Mouse (Mus musculus): ENCODE results near the gene Wdr47. TPM values are rescaled to one million over a fixed set of nuclear protein-coding genes. Genes with fewer than 3 reads are reported as not detected.

The Wdr47 gene
- polyA plus RNA-seq (2015; fragmentation: Nextera tagmentation; extraction: Ambion mirVana) = 0.64 and 0.80 TPM in 2 replicates

DNA sequence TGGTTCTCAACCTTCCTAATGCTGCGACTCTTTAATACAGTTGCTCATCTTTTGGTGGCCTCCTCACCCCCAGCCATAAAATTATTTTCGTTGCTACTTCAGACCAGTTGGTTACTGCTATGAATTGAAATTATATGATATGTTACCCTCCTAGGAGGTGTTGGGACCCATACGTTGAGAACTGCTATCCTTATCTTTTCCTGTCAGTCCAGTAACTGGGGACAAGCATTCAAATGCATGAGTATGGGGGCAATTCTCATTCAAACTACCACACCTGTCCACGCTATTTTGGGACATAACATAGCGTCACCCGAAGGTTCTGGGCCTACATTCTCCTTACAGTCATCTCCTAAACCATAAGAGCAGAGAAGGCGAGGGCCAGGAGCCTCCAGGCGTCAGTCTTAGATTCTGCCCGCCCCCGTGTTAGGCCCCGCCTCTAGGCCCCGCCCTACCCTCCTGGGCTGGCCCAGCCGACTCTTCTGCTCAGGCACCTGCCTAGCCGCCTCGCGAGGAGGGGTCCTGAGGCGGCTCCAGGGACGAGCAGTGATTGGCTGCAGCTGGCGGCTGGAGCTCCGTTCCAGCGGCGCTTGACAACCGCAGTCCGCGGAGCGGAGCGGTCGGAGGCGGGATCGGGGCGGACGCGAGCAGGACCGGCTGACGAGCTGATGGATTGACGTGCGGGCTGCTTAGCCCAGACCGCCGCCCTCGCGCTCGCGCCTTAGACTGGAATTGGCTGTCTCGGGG lies at the start of gene Wdr47:
Wdr47 (plus strand) TSS at position 494 of the 744 bp plus-strand sequence.
- peak within 1 kb of the TSS; percentile 66 for H3K9ac ChIP-seq (replicated peaks)
- 4% methylated on average over 40 of the region's 44 CpGs for WGBS (ENCODE audit: insufficient replicate concordance)
- TF ChIP-seq EP300 (IDR thresholded peaks at IDR 0.05; ENCODE audit: low read depth) (no peak), CTCF (IDR thresholded peaks at IDR 0.05; ENCODE audit: low read depth) (no peak)
- H3K27ac ChIP-seq (ENCODE audit: low read depth) = peak within 1 kb of the TSS; percentile 31
- H3K4me1 ChIP-seq (ENCODE audit: insufficient read depth) = peaks cover 8% of the 10 kb centered on the region
- peak; percentile 98 for DNase-seq
- H3K27me3 ChIP-seq (ENCODE audit: insufficient read depth, low read length) = no peaks in the 10 kb centered on the region
- peak; percentile 100 for ATAC-seq
- no peaks in the 10 kb centered on the region for H3K36me3 ChIP-seq (replicated peaks; ENCODE audit: insufficient read depth, low read length)
- H3K4me3 ChIP-seq (ENCODE audit: low read depth, low read length) = peak within 1 kb of the TSS; percentile 75
- no peaks in the 10 kb centered on the region for H3K9me3 ChIP-seq (ENCODE audit: low read length)
- H3K4me2 ChIP-seq (ENCODE audit: low read depth, low read length) = peak within 1 kb of the TSS; percentile 95

DNA sequence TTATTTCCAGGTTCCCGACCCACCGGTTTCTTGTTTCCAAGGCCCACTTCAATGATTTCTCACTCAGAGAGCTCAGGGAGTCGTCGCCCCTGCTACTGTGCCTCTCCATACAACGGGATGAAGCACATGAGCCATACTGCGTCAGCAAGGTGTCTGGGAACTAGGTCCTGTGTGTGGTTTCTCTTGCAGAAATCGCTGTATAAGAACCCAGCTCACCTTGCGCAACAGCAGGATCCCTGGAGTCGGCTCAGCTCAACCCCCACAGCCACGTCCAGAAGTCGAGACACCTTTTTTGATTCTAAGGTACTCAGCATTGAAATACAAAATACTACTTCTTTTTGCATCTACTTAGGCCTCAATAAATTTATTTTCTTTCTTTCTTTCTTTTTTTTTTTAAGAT lies 48.8 kb upstream of the Wdr47 start:
- WGBS (ENCODE audit: insufficient replicate concordance) = 69% methylated on average over 11 of the region's 11 CpGs
- Histone ChIP-seq H3K9ac (replicated peaks) (no peak overlapping the region), H3K9me3 (ENCODE audit: low read length) (no peaks in the 10 kb centered on the region), H3K36me3 (replicated peaks; ENCODE audit: insufficient read depth, low read length) (no peaks in the 10 kb centered on the region), H3K4me3 (ENCODE audit: low read depth, low read length) (no peak overlapping the region), H3K27ac (ENCODE audit: low read depth) (no peak overlapping the region), H3K27me3 (ENCODE audit: insufficient read depth, low read length) (0 out of 2 replicates have a peak, but pooled peaks cover 3% of the 10 kb centered on the region), H3K4me2 (ENCODE audit: low read depth, low read length) (no peak overlapping the region), H3K4me1 (ENCODE audit: insufficient read depth) (peaks cover 2% of the 10 kb centered on the region; the same call in 1 of the 2 replicates)
- DNase-seq (no peak), ATAC-seq (no peak)
- TF ChIP-seq EP300 (IDR thresholded peaks at IDR 0.05; ENCODE audit: low read depth) (no peak), CTCF (IDR thresholded peaks at IDR 0.05; ENCODE audit: low read depth) (no peak)

DNA sequence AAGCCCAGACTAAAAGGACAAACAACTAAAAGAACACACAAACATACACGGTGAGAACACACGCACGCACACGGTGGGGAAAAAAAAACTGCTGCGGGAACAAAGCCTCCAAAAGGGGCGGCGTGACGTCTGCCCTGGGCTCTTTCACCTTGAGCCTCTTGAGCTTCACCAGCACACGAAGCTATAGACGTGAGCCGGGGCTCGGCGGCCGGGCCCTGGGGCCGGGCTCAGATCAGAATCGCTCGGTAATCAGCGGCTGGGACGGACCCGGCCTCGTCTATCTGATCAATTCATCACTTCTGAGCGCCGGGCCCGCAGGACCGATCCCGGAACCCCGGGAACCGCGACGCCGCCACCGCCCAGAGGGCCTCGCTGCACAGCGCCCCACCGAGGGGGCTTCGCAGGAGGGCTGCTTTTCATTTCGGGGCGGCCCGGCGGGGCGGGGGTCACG lies 36.9 kb upstream of the Wdr47 start:
- DNase-seq (no peak), ATAC-seq (peak; percentile 76)
- Histone ChIP-seq H3K4me1 (ENCODE audit: insufficient read depth) (peaks cover 13% of the 10 kb centered on the region), H3K4me3 (ENCODE audit: low read depth, low read length) (peak overlapping the region; percentile 80), H3K27ac (ENCODE audit: low read depth) (peak overlapping the region; percentile 90), H3K27me3 (ENCODE audit: insufficient read depth, low read length) (no peaks in the 10 kb centered on the region), H3K36me3 (replicated peaks; ENCODE audit: insufficient read depth, low read length) (peaks cover 23% of the 10 kb centered on the region), H3K9ac (replicated peaks) (peak overlapping the region; percentile 90), H3K9me3 (ENCODE audit: low read length) (no peaks in the 10 kb centered on the region), H3K4me2 (ENCODE audit: low read depth, low read length) (peak overlapping the region; percentile 91)
- WGBS (ENCODE audit: insufficient replicate concordance) = under 1% methylated on average over 42 of the region's 42 CpGs
- TF ChIP-seq CTCF (IDR thresholded peaks at IDR 0.05; ENCODE audit: low read depth) (no peak), EP300 (IDR thresholded peaks at IDR 0.05; ENCODE audit: low read depth) (no peak)

DNA sequence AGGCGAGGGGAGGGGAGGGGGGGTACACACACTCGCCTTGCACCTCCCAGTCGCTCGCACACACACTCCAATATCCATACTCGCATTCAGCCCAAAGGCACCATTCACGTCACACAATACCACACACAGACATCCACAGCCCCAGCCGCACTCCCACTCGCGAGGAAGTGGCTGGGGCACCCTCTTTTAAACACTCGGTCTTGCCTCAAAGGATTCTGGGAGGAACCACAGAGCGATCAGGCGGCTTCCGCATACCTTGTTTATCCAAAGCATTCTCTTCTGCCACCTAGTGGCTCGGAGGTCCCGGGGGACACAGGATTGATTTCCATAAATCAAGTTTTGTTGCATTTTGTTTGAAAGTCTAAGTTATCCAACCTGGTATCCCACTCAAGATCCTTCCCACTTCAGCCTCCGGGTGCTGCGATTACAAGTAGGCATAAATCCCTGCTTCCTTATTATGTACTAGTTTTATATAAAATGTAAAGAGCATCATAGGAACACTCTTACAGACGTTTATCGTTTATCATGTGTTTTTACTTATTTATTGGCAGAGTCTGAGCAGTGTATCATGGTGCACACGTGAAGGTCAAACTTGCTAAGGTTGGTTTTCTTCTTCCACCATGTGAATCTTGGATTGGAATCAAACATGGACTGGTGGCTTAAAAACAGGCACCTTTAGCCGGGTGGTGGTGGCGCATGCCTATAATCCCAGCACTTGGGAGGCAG lies 36.3 kb upstream of the Wdr47 start:
- H3K9me3 ChIP-seq (ENCODE audit: low read length) = no peaks in the 10 kb centered on the region
- H3K36me3 ChIP-seq (replicated peaks; ENCODE audit: insufficient read depth, low read length) = peaks cover 28% of the 10 kb centered on the region
- peak overlapping the region; percentile 90 for H3K27ac ChIP-seq (ENCODE audit: low read depth)
- ATAC-seq (peak; percentile 96), DNase-seq (peak; percentile 93)
- H3K27me3 ChIP-seq (ENCODE audit: insufficient read depth, low read length) = no peaks in the 10 kb centered on the region
- TF ChIP-seq CTCF (IDR thresholded peaks at IDR 0.05; ENCODE audit: low read depth) (peak; percentile 97), EP300 (IDR thresholded peaks at IDR 0.05; ENCODE audit: low read depth) (peak; percentile 80; the same call in 1 of the 2 replicates)
- H3K4me1 ChIP-seq (ENCODE audit: insufficient read depth) = peaks cover 13% of the 10 kb centered on the region
- peak overlapping the region; percentile 80 for H3K4me3 ChIP-seq (ENCODE audit: low read depth, low read length)
- peak overlapping the region; percentile 90 for H3K9ac ChIP-seq (replicated peaks)
- H3K4me2 ChIP-seq (ENCODE audit: low read depth, low read length) = peak overlapping the region; percentile 91
- 18% methylated on average over 21 of the region's 22 CpGs for WGBS (ENCODE audit: insufficient replicate concordance)

DNA sequence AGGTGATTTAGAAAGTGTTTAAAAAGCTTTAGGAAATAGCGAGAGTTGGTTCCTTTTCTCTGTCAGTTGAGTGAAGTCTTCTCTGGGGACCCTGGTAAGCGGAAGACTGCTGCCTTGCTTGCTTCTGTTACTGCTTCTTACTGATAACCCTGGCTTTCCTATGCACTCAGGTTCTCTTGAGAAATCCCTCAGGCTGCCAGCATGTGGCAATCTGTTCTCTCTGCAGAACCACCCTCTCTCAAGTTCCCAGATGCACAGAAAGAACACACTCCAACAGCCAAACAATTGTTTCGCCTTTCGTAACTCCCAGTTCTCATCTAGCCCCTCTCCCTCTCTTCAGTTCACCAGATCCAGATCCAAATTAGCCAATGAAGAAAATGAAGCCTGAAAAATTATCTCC lies 33.2 kb upstream of the Wdr47 start:
- no peaks in the 10 kb centered on the region for H3K9me3 ChIP-seq (ENCODE audit: low read length)
- TF ChIP-seq EP300 (IDR thresholded peaks at IDR 0.05; ENCODE audit: low read depth) = no peak
- TF ChIP-seq CTCF (IDR thresholded peaks at IDR 0.05; ENCODE audit: low read depth) = no peak
- H3K27ac ChIP-seq (ENCODE audit: low read depth) = peak overlapping the region; percentile 52; the same call in 1 of the 2 replicates
- WGBS (ENCODE audit: insufficient replicate concordance) = 70% methylated on average over 4 of the region's 4 CpGs
- no peak overlapping the region for H3K4me3 ChIP-seq (ENCODE audit: low read depth, low read length)
- H3K4me1 ChIP-seq (ENCODE audit: insufficient read depth) = peaks cover 18% of the 10 kb centered on the region
- H3K27me3 ChIP-seq (ENCODE audit: insufficient read depth, low read length) = no peaks in the 10 kb centered on the region
- H3K9ac ChIP-seq (replicated peaks) = no peak overlapping the region
- ATAC-seq (no peak), DNase-seq (no peak)
- peaks cover 37% of the 10 kb centered on the region for H3K36me3 ChIP-seq (replicated peaks; ENCODE audit: insufficient read depth, low read length)
- 0 out of 2 replicates have a peak overlapping the region, but pooled peaks have one; percentile 18 for H3K4me2 ChIP-seq (ENCODE audit: low read depth, low read length)
